Mouse (Mus musculus): Measurements from ENCODE around the gene Alkbh7.
A peak's percentile ranks its signal among the peaks of the same experiment; 100 is the strongest.

GRCm38 (mm10) chr17:57007137-57007905 is 10.2 kb downstream of the Alkbh7 start:
- TF ChIP-seq CTCF (IDR thresholded peaks at IDR 0.05; ENCODE audit: borderline replicate concordance, insufficient read depth, low read length) (peak; percentile 53; the same call in 1 of the 2 replicates), POLR2A (IDR thresholded peaks at IDR 0.05; ENCODE audit: low read depth, low read length) (no peak)

Measured in embryonic fibroblast, embryonic 13.5 days (primary cell).